Mouse (Mus musculus) heart, postnatal 10 days (tissue): ENCODE data around the gene Asb11. TPM values are rescaled to one million over a fixed set of nuclear protein-coding genes. Genes with fewer than 3 reads are reported as not detected.

Experiments used
- DNase-seq, 2 experiments: peaks; one replicate each; pipeline ENCODE4 v3.0.0; 2021
- intact Hi-C: fragments of 180-260 bp; cut with DNase I; formaldehyde crosslinking; loops from one replicate; pipeline ENCODE4 v1.15.1; 2025
- total RNA-seq, 2 experiments: library from RNA; stranded (reverse); gene quantifications; 2 replicates each; pipeline ENCODE4 v1.2.3; 2021

The Asb11 gene
- 10 to 100 TPM; 46.0 to 87.5 TPM for total RNA-seq

GRCm38 (mm10) chrX:164436709-164437108 lies at the start of gene Asb11:
TSS of gene Asb11 (plus strand) at chrX:164436994.
- intact Hi-C loops = no loop called here

GRCm38 (mm10) chrX:164394091-164394490 lies 42.7 kb upstream of the Asb11 start:
- intact Hi-C loops = loop anchor here (10.0 kb wide), 1 partner anchor 289 kb away; no protein-coding TSS in a partner anchor
- DNase-seq = no peak

More at GRCm38 (mm10) chrX:164436709-164437108, at the start of gene Asb11:
- no peak for DNase-seq

- intact Hi-C loops = loop anchor here (1.0 to 10.0 kb wide), 3 partner anchors 111 to 294 kb away; no protein-coding TSS in a partner anchor
- peak in 1 of 2 experiments; percentile 24 for DNase-seq
These were observed 38.3 kb upstream of the Asb11 start for GRCm38 (mm10) chrX:164398456-164398855.

GRCm38 (mm10) chrX:164405080-164405649 lies 31.6 kb upstream of the Asb11 start:
- intact Hi-C loops = no loop called here
- DNase-seq = no peak

- no peak for DNase-seq
- intact Hi-C loops = no loop called here
These were observed 30.4 kb upstream of the Asb11 start for GRCm38 (mm10) chrX:164406133-164407022.

- intact Hi-C loops = no loop called here
- no peak for DNase-seq
These were observed 28.4 kb upstream of the Asb11 start for GRCm38 (mm10) chrX:164408301-164408927.

GRCm38 (mm10) chrX:164410562-164410961 lies 26.2 kb upstream of the Asb11 start:
- intact Hi-C loops = no loop called here
- no peak for DNase-seq

GRCm38 (mm10) chrX:164416803-164417202 lies 20.0 kb upstream of the Asb11 start:
- intact Hi-C loops = no loop called here
- no peak for DNase-seq

- intact Hi-C loops = no loop called here
- no peak for DNase-seq
These were observed 18.8 kb upstream of the Asb11 start for GRCm38 (mm10) chrX:164418008-164418407.

- intact Hi-C loops = no loop called here
- DNase-seq = peak; percentile 92 to 95
These were observed 17.3 kb upstream of the Asb11 start, which contains the start of gene Piga for GRCm38 (mm10) chrX:164419471-164419939. TSS of gene Piga (plus strand) at chrX:164419787.

GRCm38 (mm10) chrX:164419955-164420354 lies 16.8 kb upstream of the Asb11 start:
- intact Hi-C loops = loop anchor here (10.0 kb wide), 1 partner anchor 345 kb away; the partner anchor contains the start of gene Siah1b
- DNase-seq = no peak

- intact Hi-C loops = loop anchor here (10.0 kb wide), 1 partner anchor 346 kb away; the partner anchor contains the start of gene Siah1b
- DNase-seq = no peak
These were observed 16.3 kb upstream of the Asb11 start for GRCm38 (mm10) chrX:164420518-164420917.

- intact Hi-C loops = loop anchor here (10.0 kb wide), 1 partner anchor 350 kb away; the partner anchor contains the start of gene Siah1b
- no peak for DNase-seq
These were observed 12.0 kb upstream of the Asb11 start for GRCm38 (mm10) chrX:164424821-164425220.

GRCm38 (mm10) chrX:164427295-164427694 lies 9.5 kb upstream of the Asb11 start:
- intact Hi-C loops = loop anchor here (10.0 kb wide), 1 partner anchor 352 kb away; the partner anchor contains the start of gene Siah1b
- DNase-seq = no peak

GRCm38 (mm10) chrX:164428224-164428623 lies 8.6 kb upstream of the Asb11 start:
- no peak for DNase-seq
- intact Hi-C loops = loop anchor here (10.0 kb wide), 1 partner anchor 353 kb away; the partner anchor contains the start of gene Siah1b

GRCm38 (mm10) chrX:164430621-164431020 lies 6.2 kb upstream of the Asb11 start:
- intact Hi-C loops = no loop called here

GRCm38 (mm10) chrX:164431133-164431532 lies 5.7 kb upstream of the Asb11 start:
- intact Hi-C loops = no loop called here
- no peak for DNase-seq

More at GRCm38 (mm10) chrX:164430621-164431020, 6.2 kb upstream of the Asb11 start:
- no peak for DNase-seq

- no peak for DNase-seq
- intact Hi-C loops = no loop called here
These were observed 5.3 kb upstream of the Asb11 start for GRCm38 (mm10) chrX:164431541-164431940.

- intact Hi-C loops = no loop called here
- no peak for DNase-seq
These were observed 4.1 kb upstream of the Asb11 start for GRCm38 (mm10) chrX:164432682-164433081.

- intact Hi-C loops = no loop called here
- no peak for DNase-seq
These were observed 2.7 kb downstream of the Asb11 start for GRCm38 (mm10) chrX:164439462-164439861.

- DNase-seq = peak; percentile 77 to 78
- intact Hi-C loops = no loop called here
These were observed 3.3 kb downstream of the Asb11 start for GRCm38 (mm10) chrX:164440140-164440539.
